Mouse (Mus musculus) cortical plate, adult 2 months (tissue): ENCODE measurements at regions not wholly inside any gene's neighbourhood (a gene's known extent, or its start where the extent isn't known, plus 50 kb on each side); places are given as distances from the start of the nearest gene placed in this dataset.

Experiments
- H3K27ac ChIP-seq: fragments of 200-500 bp; 2 replicates; pipeline ENCODE4 v1.5.1; 2012; ENCODE audit warnings: low read length, control low read depth, inconsistent platforms; ENCODE audit not compliant: insufficient read depth
- H3K4me1 ChIP-seq: fragments of 200-500 bp; 2 replicates; pipeline ENCODE4 v1.6.1; 2011; ENCODE audit warnings: low read length; ENCODE audit not compliant: control insufficient read depth, insufficient read depth
- H3K4me3 ChIP-seq: fragments of 200-500 bp; 2 replicates; pipeline ENCODE4 v1.5.1; 2011; ENCODE audit warnings: mild to moderate bottlenecking, low read length, control low read depth; ENCODE audit not compliant: insufficient read depth
- CTCF ChIP-seq: fragments of 200-500 bp; IDR thresholded peaks from 2 replicates; pipeline ENCODE4 v1.5.1; 2011; ENCODE audit warnings: mild to moderate bottlenecking, control low read depth, low read length; ENCODE audit not compliant: insufficient read depth; ENCODE audit errors: extremely low read depth
- POLR2A ChIP-seq: fragments of 200-500 bp; IDR thresholded peaks from 2 replicates; pipeline ENCODE4 v1.6.1; 2011; ENCODE audit warnings: mild to moderate bottlenecking, low read length, control low read depth; ENCODE audit not compliant: insufficient read depth; ENCODE audit errors: extremely low read depth

DNA sequence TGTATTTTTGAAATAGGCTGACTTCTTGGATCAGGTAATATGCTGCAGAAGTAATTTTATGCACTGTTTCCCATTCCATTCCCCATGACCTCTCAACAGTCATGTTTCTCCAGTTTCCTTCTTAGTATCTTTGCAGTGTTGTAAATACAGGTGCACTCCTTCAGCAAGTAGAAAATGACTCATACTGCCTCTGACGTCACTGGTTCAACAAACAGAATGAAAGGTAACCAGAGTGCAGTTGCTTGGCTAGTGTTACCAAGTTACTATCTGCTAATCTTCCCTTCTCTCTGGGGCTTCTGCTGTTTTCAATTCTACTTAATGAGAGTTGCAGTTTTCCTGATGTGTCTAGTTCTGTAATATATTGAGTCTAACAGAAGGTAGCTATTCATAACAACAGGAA is 86.7 kb upstream of the Tent5a start:
- TF ChIP-seq POLR2A (no peak), CTCF (no peak)
- no peak overlapping the region for H3K27ac ChIP-seq
- H3K4me3 ChIP-seq, result no peak overlapping the region
- H3K4me1 ChIP-seq, result no peaks in the 10 kb centered on the region; the same call in 1 of the 2 replicates

DNA sequence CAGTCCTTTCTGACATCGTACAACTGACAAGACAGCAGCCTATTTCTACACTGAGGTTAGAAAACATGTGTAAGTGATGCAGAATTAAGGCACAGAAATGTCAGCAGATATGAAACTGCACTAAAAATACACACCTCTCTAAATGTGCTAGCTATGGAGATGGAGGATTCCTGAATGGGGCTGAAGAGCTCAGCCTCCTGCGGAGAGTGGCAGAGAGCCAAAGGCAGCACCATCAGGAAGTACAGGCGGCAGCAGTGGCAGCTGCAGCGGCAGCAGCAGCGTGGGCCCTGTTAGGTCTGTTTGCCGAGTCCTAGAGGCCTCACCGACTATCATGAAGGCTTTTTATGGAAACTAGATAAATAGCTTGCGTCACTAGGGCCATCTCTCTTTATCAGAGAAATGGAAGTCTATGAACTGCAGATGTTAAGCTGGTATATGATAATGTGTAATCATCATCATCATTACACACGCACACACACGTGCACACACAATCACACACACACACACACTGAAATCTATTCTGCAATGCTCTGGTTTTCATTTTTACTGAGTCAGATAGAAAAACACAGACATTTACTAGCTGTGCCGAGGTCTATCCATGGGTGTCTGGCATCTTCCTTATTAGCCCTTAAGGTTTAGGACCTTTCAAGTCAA is 83.6 kb upstream of the Tent5a start:
- TF ChIP-seq POLR2A (no peak), CTCF (no peak)
- Histone ChIP-seq H3K27ac (no peak overlapping the region), H3K4me1 (no peaks in the 10 kb centered on the region; the same call in 1 of the 2 replicates), H3K4me3 (no peak overlapping the region)

DNA sequence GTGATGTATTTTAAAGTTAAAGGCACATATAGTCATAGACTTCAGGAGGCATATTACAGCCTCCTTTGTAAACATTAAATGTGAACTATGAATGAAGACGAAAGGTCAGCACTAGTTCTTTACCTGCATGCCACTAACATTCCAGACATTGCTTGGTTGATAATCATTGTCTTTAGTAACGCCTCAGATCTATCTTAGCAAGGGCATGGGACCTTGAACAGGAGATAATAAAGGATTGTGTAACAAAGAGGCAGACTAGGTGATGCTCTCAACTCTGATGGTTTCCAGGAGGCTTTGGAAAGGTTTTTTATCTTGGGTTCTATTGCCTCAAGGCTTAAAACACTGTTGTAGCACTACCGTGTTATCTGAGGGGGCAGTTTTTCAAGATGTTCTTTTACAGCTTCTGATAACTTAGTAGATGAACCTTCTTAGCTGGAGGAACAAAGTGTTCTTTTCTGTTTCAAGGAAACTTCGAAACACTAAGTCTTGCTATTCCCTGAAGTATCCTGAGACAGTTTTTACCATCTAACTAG is 82.9 kb upstream of the Tent5a start:
- H3K4me3 ChIP-seq, result no peak overlapping the region
- TF ChIP-seq POLR2A, result no peak
- H3K27ac ChIP-seq, result no peak overlapping the region
- H3K4me1 ChIP-seq, result no peaks in the 10 kb centered on the region; the same call in 1 of the 2 replicates

DNA sequence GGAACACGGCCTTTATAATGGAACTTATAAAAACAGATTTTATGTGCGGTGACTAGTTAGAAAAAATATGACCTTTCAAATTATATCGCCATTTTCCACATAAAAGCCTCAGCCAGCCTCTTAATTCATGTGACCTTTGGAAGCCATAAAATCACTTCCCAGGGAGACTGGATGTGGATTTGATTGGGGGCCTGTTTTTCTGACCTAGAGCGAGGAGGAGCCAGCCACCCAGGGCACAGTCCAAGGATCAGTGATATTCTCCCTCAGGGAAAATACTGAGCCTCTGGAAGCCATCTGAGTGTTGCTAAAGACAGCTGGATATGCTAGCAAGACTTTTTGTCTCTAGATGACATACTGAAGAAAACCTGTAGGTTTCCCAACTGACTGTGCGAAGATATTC is 81.3 kb upstream of the Tent5a start:
- no peaks in the 10 kb centered on the region; the same call in 1 of the 2 replicates for H3K4me1 ChIP-seq
- H3K27ac ChIP-seq, result no peak overlapping the region
- no peak overlapping the region for H3K4me3 ChIP-seq
- TF ChIP-seq POLR2A (no peak), CTCF (no peak)

DNA sequence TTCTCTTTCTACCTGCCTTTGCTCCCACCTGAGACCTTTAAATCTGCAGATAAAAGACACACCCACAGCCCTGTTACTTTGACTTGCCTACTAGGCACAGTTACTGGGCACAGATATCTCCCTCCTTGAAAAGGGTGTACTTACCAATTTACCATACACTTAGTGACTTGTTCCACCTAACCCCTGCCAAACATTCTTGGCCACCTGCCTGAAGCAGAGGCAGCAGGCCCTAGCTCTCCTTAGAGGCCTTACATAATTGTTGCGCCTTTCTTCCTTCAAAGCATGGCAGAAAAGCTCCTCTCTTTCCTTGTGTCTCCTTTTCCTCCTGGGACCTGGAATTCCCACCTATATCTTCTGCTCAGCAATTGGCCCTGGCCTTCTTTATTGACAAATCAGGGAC is 80.4 kb upstream of the Tent5a start:
- Histone ChIP-seq H3K4me3 (no peak overlapping the region), H3K27ac (no peak overlapping the region), H3K4me1 (no peaks in the 10 kb centered on the region; the same call in 1 of the 2 replicates)
- TF ChIP-seq POLR2A (no peak), CTCF (no peak)

DNA sequence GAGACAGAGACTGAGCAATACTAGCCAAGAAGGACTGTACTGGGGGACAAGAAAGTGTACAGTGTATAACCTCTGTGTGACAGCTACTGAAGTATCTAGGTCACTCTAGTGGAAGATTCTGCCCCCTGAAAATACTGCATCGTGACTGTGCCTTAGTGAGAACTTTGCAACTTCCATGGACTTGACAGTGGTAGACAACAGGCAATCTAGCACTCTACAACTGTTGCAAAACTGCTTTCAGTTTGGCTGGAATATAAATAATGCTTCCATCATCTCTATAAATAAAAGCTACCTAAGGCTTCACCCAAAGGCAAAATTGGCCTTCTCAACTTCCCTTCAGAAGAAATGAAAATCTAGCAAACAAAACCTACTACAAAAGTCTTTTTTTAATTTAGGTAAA is 74.6 kb upstream of the Tent5a start:
- no peak overlapping the region for H3K27ac ChIP-seq
- H3K4me3 ChIP-seq, result no peak overlapping the region
- H3K4me1 ChIP-seq, result no peaks in the 10 kb centered on the region
- no peak for TF ChIP-seq POLR2A

DNA sequence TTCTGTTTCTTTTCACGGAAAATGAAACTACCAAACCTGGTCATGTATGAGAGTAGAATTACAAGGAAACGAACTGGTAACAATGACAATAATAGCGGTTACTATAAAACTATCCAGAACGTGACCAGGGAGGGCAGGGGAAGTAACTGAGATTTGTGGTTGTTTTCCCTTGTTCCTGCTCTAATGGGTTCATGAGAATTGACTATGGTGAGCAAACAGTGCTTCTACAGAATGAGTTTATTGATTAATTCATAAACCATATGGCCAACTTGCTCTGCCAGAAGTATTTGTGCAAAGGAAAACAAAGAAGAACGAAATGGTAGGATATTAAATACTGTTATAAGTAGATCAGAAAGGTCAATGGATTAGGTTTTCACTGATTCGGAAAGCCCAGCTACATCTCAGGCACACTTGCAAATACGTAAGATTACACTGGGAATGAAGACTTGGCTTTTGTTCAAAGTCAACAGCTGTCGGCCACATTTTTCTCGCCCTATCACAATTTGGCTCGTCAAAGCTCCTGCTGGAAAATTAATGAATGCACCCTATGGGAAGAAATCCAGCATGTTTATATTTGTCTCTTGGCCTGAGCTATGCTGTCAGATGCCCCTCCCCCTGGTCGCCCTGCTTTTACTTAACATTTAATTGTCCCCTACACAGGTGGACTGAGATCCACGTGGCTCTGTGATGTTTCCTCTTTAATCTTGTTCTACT is 73.6 kb upstream of the Tent5a start:
- H3K27ac ChIP-seq, result no peak overlapping the region
- H3K4me3 ChIP-seq, result no peak overlapping the region
- TF ChIP-seq POLR2A, result no peak
- H3K4me1 ChIP-seq, result no peaks in the 10 kb centered on the region

DNA sequence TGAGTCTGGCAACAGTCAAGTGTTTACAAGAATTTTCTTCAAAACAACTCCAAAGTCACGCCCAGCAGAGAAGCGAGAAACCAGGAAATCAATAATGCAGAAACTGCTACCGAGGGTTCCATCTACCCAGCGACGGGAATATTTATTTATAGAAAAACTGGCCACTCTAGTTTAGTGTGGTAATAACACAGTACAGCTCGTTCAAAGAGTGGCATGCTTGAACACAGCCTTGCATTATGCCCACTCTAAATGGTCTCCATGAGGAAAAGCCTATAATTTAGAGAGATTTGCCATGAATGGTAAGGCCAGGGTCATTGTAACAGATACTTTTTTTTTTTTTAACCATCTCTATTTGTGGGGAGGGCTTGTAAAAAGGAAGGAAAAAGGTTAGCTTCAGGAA is 67.8 kb upstream of the Tent5a start:
- no peaks in the 10 kb centered on the region for H3K4me1 ChIP-seq
- H3K4me3 ChIP-seq, result no peak overlapping the region
- no peak for TF ChIP-seq CTCF
- TF ChIP-seq POLR2A, result no peak
- no peak overlapping the region for H3K27ac ChIP-seq

DNA sequence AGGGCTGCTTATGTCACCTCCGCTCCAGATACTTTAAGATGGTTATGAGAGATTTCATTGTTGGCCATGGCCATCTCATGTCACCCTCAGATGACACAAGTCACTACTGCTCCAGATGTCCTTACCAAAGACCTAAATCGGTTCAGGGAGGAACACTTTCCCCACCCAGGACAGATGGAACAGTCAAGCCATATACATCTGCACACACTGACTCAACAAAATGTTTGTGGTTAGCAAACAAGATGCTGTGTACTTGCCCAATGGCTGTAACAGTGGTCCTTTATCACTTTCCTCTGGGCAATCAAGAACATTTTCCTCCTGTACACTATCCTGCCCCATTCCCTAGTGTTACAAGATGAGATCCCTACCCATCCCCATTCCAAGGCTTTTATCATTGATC is 64.1 kb upstream of the Tent5a start:
- no peak overlapping the region for H3K4me3 ChIP-seq
- no peak overlapping the region for H3K27ac ChIP-seq
- no peak for TF ChIP-seq CTCF
- TF ChIP-seq POLR2A, result no peak
- H3K4me1 ChIP-seq, result no peaks in the 10 kb centered on the region

DNA sequence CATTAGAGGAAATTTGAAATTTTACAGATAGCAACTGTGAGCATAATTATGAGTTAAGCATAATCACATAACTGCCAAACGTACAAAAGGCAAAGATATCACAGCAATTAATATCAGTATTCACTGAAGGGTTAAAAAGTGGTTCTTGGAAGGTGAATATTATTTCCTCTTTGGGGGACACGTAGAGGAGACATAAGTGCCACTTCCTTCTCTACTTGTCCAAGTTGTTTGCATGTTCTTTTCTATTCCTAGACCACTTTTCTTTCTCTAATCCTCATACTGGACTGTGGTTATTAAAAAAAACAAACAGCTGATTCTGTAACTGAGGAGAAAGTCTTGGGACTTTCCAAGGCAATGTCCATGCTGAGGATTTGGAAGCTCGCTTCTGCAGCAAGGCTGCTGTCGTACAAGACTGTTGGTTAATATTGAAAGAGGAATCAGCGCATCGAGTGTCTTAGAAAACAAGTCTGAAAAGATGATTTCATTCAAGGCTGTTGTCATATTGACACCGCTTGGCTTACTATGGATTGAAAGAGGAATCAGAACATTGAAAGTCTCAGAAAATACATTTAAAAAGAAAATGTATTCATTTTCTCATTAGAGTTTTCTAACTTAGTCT is 61.7 kb upstream of the Tent5a start:
- no peaks in the 10 kb centered on the region for H3K4me1 ChIP-seq
- no peak for TF ChIP-seq POLR2A
- TF ChIP-seq CTCF, result no peak
- H3K27ac ChIP-seq, result no peak overlapping the region
- no peak overlapping the region for H3K4me3 ChIP-seq

DNA sequence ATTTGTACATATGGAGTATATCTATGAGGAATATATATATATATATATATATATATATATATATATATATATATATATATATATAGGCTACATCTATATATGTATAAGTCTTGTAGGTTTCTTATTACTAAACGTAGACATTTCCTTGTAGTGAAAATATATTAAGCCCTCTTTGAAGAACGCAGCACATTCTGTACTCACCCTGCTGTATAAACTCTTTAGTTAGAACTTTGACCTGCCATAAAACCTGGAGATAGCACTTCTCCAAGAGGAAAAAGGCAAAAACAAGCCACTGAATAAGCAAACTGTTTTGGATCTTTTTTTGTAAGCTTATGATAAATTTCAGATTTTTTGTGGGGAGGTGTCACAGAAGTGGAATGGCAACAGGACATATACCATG is 55.3 kb upstream of the Tent5a start:
- no peak overlapping the region for H3K27ac ChIP-seq
- H3K4me1 ChIP-seq, result no peaks in the 10 kb centered on the region
- no peak overlapping the region for H3K4me3 ChIP-seq
- no peak for TF ChIP-seq CTCF
- no peak for TF ChIP-seq POLR2A
